Mouse (Mus musculus) megakaryocyte-erythroid progenitor cell, adult 5 weeks (primary cell): ENCODE measurements around the gene Nr1h4. TPM values are rescaled to one million over a fixed set of nuclear protein-coding genes. Genes with fewer than 3 reads are reported as not detected.

Source experiments
- polyA plus RNA-seq: library from polyadenylated mRNA; stranded (reverse); fragments of >175 nt; gene quantifications from 2 replicates; pipeline ENCODE4 v1.2.3, GENCODE M21; 2012

The Nr1h4 gene
- polyA plus RNA-seq = not detected in 2 replicates

GRCm38 (mm10) chr10:89532929-89533727 is at the start of gene Nr1h4:
Nr1h4 (minus strand) TSS chr10:89533585.

GRCm38 (mm10) chr10:89443623-89444151 is 89.7 kb downstream of the Nr1h4 start, which contains the start of gene Gas2l3:
Gas2l3 (minus strand) TSS chr10:89443967.

Other genes starting within 250 kb of the Nr1h4 start
- 0.06 TPM in 1 of 2 replicates, not detected in the other for gene Ano4, start 188.8 kb downstream of the Nr1h4 start, polyA plus RNA-seq
- gene Gas2l3, start 89.6 kb downstream of the Nr1h4 start, polyA plus RNA-seq = 0.59 and 0.60 TPM in 2 replicates
- not detected in 2 replicates for gene Slc17a8, start 87.7 kb upstream of the Nr1h4 start, polyA plus RNA-seq
- 6.3 and 6.8 TPM in 2 replicates for gene Scyl2, start 152.7 kb upstream of the Nr1h4 start, polyA plus RNA-seq
- 0.16 and 0.27 TPM in 2 replicates for gene Actr6, start 198.7 kb upstream of the Nr1h4 start, polyA plus RNA-seq
- 8.5 and 13.7 TPM in 2 replicates for gene Uhrf1bp1l, start 211.4 kb upstream of the Nr1h4 start, polyA plus RNA-seq